Mouse (Mus musculus) G1E-ER4 (cell line): ENCODE results near the gene Pde3a. TPM values are rescaled to one million over a fixed set of nuclear protein-coding genes. Genes with fewer than 3 reads are reported as not detected.

Experiments
- GATA1 ChIP-seq: IDR thresholded peaks from one replicate; pipeline ENCODE4 v1.8.0; 2012; ENCODE audit warnings: low read length, inconsistent platforms
- polyA plus RNA-seq: library from polyadenylated mRNA; stranded (reverse); fragments of >175 nt; gene quantifications from 2 replicates; pipeline ENCODE4 v1.2.3, GENCODE M21; 2012

The Pde3a gene
- polyA plus RNA-seq, 1 experiment: not detected

GRCm38 (mm10) chr6:141250984-141251383 is 1.9 kb downstream of the Pde3a start:
- no peak for TF ChIP-seq GATA1

- TF ChIP-seq GATA1: no peak
These were observed 3.5 kb downstream of the Pde3a start for GRCm38 (mm10) chr6:141252520-141252919.

GRCm38 (mm10) chr6:141254956-141255355 is 5.9 kb downstream of the Pde3a start:
- TF ChIP-seq GATA1: no peak

GRCm38 (mm10) chr6:141256896-141257295 is 7.8 kb downstream of the Pde3a start:
- no peak for TF ChIP-seq GATA1

- no peak for TF ChIP-seq GATA1
These were observed 8.5 kb downstream of the Pde3a start for GRCm38 (mm10) chr6:141257434-141258202.

- TF ChIP-seq GATA1: no peak
These were observed 16.2 kb downstream of the Pde3a start for GRCm38 (mm10) chr6:141265257-141265656.

- TF ChIP-seq GATA1: no peak
These were observed 19.0 kb downstream of the Pde3a start for GRCm38 (mm10) chr6:141267888-141268570.

GRCm38 (mm10) chr6:141268871-141269270 is 19.8 kb downstream of the Pde3a start:
- no peak for TF ChIP-seq GATA1

GRCm38 (mm10) chr6:141271133-141271532 is 22.1 kb downstream of the Pde3a start:
- no peak for TF ChIP-seq GATA1

GRCm38 (mm10) chr6:141271579-141271978 is 22.5 kb downstream of the Pde3a start:
- TF ChIP-seq GATA1: no peak

- no peak for TF ChIP-seq GATA1
These were observed 24.6 kb downstream of the Pde3a start for GRCm38 (mm10) chr6:141273685-141274084.

- TF ChIP-seq GATA1: no peak
These were observed 32.6 kb downstream of the Pde3a start for GRCm38 (mm10) chr6:141281685-141282084.

- no peak for TF ChIP-seq GATA1
These were observed 33.7 kb downstream of the Pde3a start for GRCm38 (mm10) chr6:141282796-141283195.

GRCm38 (mm10) chr6:141291195-141291594 is 42.1 kb downstream of the Pde3a start:
- no peak for TF ChIP-seq GATA1

- TF ChIP-seq GATA1: no peak
These were observed 43.9 kb downstream of the Pde3a start for GRCm38 (mm10) chr6:141292826-141293459.

- no peak for TF ChIP-seq GATA1
These were observed 44.4 kb downstream of the Pde3a start for GRCm38 (mm10) chr6:141293460-141293853.
